Mouse (Mus musculus): Measurements from ENCODE around the gene D430042O09Rik. TPM values are rescaled to one million over a fixed set of nuclear protein-coding genes. Genes with fewer than 3 reads are reported as not detected.

Gene D430042O09Rik
- polyA plus RNA-seq, 1 experiment from 2014 or later = 9.5 TPM

DNA sequence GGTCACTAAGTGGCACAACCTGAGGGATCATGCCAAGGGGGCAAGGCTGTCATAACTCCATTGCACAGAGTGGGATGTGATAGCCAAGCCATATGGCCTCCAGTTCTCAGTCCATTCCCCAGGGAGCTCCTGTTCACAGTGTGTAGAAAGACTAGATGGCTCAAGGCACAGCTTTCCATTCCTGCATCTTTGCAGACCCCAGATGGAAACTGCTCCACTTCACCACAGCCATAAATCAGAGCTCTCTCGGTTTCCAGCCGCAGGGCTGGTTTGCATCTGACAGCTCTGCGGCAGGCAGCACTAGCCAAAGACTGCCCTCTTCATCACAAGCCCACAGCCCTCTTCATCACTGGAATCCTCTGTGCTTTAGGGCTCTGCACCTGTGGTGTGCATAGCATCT, 108.0 kb downstream of the D430042O09Rik start:
- no peaks in the 10 kb centered on the region for H3K9me3 ChIP-seq (ENCODE audit: control insufficient read depth, low read length)
- no peak overlapping the region for H3K9ac ChIP-seq (replicated peaks; ENCODE audit: low read depth, low read length)
- peaks cover 10% of the 10 kb centered on the region for H3K36me3 ChIP-seq (ENCODE audit: control insufficient read depth, insufficient read depth)
- no peak overlapping the region for H3K4me3 ChIP-seq (replicated peaks; ENCODE audit: low read length)
- no peaks in the 10 kb centered on the region for H3K4me1 ChIP-seq (replicated peaks; ENCODE audit: control insufficient read depth, insufficient read depth, low read length)
- no peaks in the 10 kb centered on the region for H3K27me3 ChIP-seq (replicated peaks; ENCODE audit: control insufficient read depth, insufficient read depth, low read length)
- H3K4me2 ChIP-seq (ENCODE audit: low read length) = no peak overlapping the region
- no peak for ATAC-seq
- no peak overlapping the region for H3K27ac ChIP-seq (ENCODE audit: low read length)
- 71% methylated on average over 3 of the region's 3 CpGs for WGBS

GRCm38 (mm10) chr7:125818301-125818712, 110.6 kb downstream of the D430042O09Rik start:
- Histone ChIP-seq H3K4me1 (replicated peaks; ENCODE audit: control insufficient read depth, insufficient read depth, low read length) (no peaks in the 10 kb centered on the region), H3K27ac (ENCODE audit: low read length) (no peak overlapping the region), H3K9ac (replicated peaks; ENCODE audit: low read depth, low read length) (no peak overlapping the region), H3K4me2 (ENCODE audit: low read length) (no peak overlapping the region), H3K27me3 (replicated peaks; ENCODE audit: control insufficient read depth, insufficient read depth, low read length) (no peaks in the 10 kb centered on the region), H3K36me3 (ENCODE audit: control insufficient read depth, insufficient read depth) (peaks cover 6% of the 10 kb centered on the region; the same call in 1 of the 2 replicates), H3K9me3 (ENCODE audit: control insufficient read depth, low read length) (no peaks in the 10 kb centered on the region), H3K4me3 (replicated peaks; ENCODE audit: low read length) (no peak overlapping the region)
- WGBS = 28% methylated on average over 9 of the region's 9 CpGs
- ATAC-seq = no peak

DNA sequence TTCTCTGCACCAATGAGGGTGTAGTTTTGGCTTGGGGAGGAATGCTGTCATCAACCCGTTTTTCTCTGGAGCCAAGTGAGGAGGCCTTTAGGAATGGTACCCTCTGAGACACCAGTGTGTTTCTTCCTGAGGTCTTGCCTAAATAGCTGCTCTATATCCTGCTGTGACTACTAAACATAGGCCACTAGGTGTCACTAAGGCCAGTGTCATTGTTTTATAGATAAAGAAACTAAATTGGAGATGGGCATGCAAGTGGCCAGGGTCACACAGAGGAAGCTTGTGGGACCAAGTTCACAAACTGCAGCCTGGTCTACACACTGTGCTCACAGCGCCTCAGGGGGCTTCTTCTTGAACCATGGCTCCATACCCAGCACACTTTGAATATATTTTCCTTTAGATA, 112.5 kb downstream of the D430042O09Rik start:
- Histone ChIP-seq H3K4me2 (ENCODE audit: low read length) (no peak overlapping the region), H3K4me3 (replicated peaks; ENCODE audit: low read length) (no peak overlapping the region), H3K36me3 (ENCODE audit: control insufficient read depth, insufficient read depth) (no peaks in the 10 kb centered on the region; the same call in 1 of the 2 replicates), H3K4me1 (replicated peaks; ENCODE audit: control insufficient read depth, insufficient read depth, low read length) (no peaks in the 10 kb centered on the region), H3K27ac (ENCODE audit: low read length) (no peak overlapping the region), H3K9ac (replicated peaks; ENCODE audit: low read depth, low read length) (no peak overlapping the region), H3K27me3 (replicated peaks; ENCODE audit: control insufficient read depth, insufficient read depth, low read length) (no peaks in the 10 kb centered on the region), H3K9me3 (ENCODE audit: control insufficient read depth, low read length) (no peaks in the 10 kb centered on the region)
- WGBS = 81% methylated on average over 2 of the region's 2 CpGs
- ATAC-seq = no peak

GRCm38 (mm10) chr7:125826425-125826824, 118.7 kb downstream of the D430042O09Rik start:
- Histone ChIP-seq H3K4me2 (ENCODE audit: low read length) (no peak overlapping the region), H3K9ac (replicated peaks; ENCODE audit: low read depth, low read length) (no peak overlapping the region), H3K36me3 (ENCODE audit: control insufficient read depth, insufficient read depth) (no peaks in the 10 kb centered on the region), H3K4me1 (replicated peaks; ENCODE audit: control insufficient read depth, insufficient read depth, low read length) (peaks cover 31% of the 10 kb centered on the region), H3K4me3 (replicated peaks; ENCODE audit: low read length) (no peak overlapping the region), H3K9me3 (ENCODE audit: control insufficient read depth, low read length) (no peaks in the 10 kb centered on the region), H3K27ac (ENCODE audit: low read length) (no peak overlapping the region), H3K27me3 (replicated peaks; ENCODE audit: control insufficient read depth, insufficient read depth, low read length) (no peaks in the 10 kb centered on the region)
- WGBS = 52% methylated on average over 2 of the region's 2 CpGs
- ATAC-seq = no peak

DNA sequence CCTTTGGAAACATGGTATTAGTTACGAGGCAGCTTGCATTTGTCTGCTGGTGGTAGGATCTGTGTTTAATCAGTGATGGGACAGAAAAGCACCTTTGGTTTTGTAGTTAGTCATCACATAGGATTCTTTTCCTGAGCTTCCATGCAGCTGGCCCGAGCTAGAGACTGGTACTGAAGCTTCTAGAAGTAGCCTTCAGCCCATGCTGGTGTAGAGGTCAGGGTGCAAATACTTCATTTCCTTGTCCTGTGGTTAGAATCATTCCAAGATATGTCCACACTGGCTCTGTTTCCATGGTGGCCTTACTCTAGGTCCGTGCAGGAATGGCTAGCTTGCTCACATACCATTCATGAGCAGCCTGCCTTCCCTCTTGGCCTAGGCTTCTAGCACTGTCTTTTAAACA, 119.2 kb downstream of the D430042O09Rik start:
- Histone ChIP-seq H3K4me2 (ENCODE audit: low read length) (no peak overlapping the region), H3K9ac (replicated peaks; ENCODE audit: low read depth, low read length) (no peak overlapping the region), H3K4me1 (replicated peaks; ENCODE audit: control insufficient read depth, insufficient read depth, low read length) (peaks cover 31% of the 10 kb centered on the region), H3K4me3 (replicated peaks; ENCODE audit: low read length) (no peak overlapping the region), H3K27ac (ENCODE audit: low read length) (no peak overlapping the region), H3K27me3 (replicated peaks; ENCODE audit: control insufficient read depth, insufficient read depth, low read length) (no peaks in the 10 kb centered on the region), H3K9me3 (ENCODE audit: control insufficient read depth, low read length) (no peaks in the 10 kb centered on the region), H3K36me3 (ENCODE audit: control insufficient read depth, insufficient read depth) (no peaks in the 10 kb centered on the region)
- ATAC-seq = no peak
- WGBS = 78% methylated on average over 3 of the region's 3 CpGs

DNA sequence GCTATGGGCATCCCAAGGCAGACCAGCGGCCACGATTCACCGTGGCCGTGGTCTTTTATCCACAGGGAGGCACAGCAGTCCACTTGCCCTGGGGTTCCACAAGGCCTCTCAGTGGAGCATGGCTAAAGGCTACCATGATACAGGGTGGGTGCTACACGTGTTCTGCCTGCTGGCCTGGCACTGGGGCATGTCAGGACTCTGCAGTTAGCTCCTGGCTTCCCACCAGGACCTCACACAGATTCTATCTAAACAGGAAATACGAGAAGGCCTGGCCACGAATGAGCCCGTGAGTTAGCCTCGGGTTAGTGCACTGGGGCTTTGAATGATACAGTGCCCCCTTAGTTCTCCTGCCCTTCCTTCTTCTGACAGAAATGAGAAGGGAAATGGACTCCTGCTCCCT, 119.7 kb downstream of the D430042O09Rik start:
- H3K9me3 ChIP-seq (ENCODE audit: control insufficient read depth, low read length) = no peaks in the 10 kb centered on the region
- 58% methylated on average over 9 of the region's 9 CpGs for WGBS
- no peak overlapping the region for H3K4me2 ChIP-seq (ENCODE audit: low read length)
- no peak for ATAC-seq
- H3K27ac ChIP-seq (ENCODE audit: low read length) = no peak overlapping the region
- H3K4me3 ChIP-seq (replicated peaks; ENCODE audit: low read length) = no peak overlapping the region
- no peaks in the 10 kb centered on the region for H3K36me3 ChIP-seq (ENCODE audit: control insufficient read depth, insufficient read depth)
- no peak overlapping the region for H3K9ac ChIP-seq (replicated peaks; ENCODE audit: low read depth, low read length)
- H3K27me3 ChIP-seq (replicated peaks; ENCODE audit: control insufficient read depth, insufficient read depth, low read length) = no peaks in the 10 kb centered on the region
- H3K4me1 ChIP-seq (replicated peaks; ENCODE audit: control insufficient read depth, insufficient read depth, low read length) = peaks cover 31% of the 10 kb centered on the region

DNA sequence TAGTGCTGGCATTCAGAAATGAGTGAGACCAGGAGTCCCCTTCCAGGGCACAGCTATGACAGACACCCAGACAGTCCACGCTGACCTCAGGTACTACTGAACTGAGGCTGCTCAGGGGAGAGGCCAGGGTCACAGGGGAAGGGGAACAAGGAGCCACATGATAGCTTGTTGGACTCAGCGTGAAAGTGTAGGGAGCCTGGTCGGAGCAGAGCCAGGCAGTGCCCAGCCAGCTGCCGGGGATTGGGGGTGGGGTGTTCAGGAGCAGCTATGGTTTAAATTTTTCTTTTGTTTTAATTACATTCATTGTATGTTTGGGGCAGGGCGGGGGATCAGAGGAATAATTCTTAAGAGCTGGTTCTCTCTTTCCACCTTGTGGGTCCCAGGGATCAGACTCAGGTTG, 120.9 kb downstream of the D430042O09Rik start:
- peak; percentile 35; the same call in 1 of the 2 replicates for ATAC-seq
- H3K36me3 ChIP-seq (ENCODE audit: control insufficient read depth, insufficient read depth) = no peaks in the 10 kb centered on the region
- no peak overlapping the region for H3K9ac ChIP-seq (replicated peaks; ENCODE audit: low read depth, low read length)
- peaks cover 31% of the 10 kb centered on the region for H3K4me1 ChIP-seq (replicated peaks; ENCODE audit: control insufficient read depth, insufficient read depth, low read length)
- peak overlapping the region; percentile 46 for H3K27ac ChIP-seq (ENCODE audit: low read length)
- WGBS = 47% methylated on average over 5 of the region's 5 CpGs
- no peak overlapping the region for H3K4me2 ChIP-seq (ENCODE audit: low read length)
- no peaks in the 10 kb centered on the region for H3K9me3 ChIP-seq (ENCODE audit: control insufficient read depth, low read length)
- no peaks in the 10 kb centered on the region for H3K27me3 ChIP-seq (replicated peaks; ENCODE audit: control insufficient read depth, insufficient read depth, low read length)
- no peak overlapping the region for H3K4me3 ChIP-seq (replicated peaks; ENCODE audit: low read length)

GRCm38 (mm10) chr7:125829121-125829666, 121.5 kb downstream of the D430042O09Rik start:
- Histone ChIP-seq H3K36me3 (ENCODE audit: control insufficient read depth, insufficient read depth) (no peaks in the 10 kb centered on the region), H3K9ac (replicated peaks; ENCODE audit: low read depth, low read length) (no peak overlapping the region), H3K9me3 (ENCODE audit: control insufficient read depth, low read length) (no peaks in the 10 kb centered on the region), H3K27ac (ENCODE audit: low read length) (peak overlapping the region; percentile 46), H3K4me3 (replicated peaks; ENCODE audit: low read length) (no peak overlapping the region), H3K4me1 (replicated peaks; ENCODE audit: control insufficient read depth, insufficient read depth, low read length) (peaks cover 31% of the 10 kb centered on the region), H3K27me3 (replicated peaks; ENCODE audit: control insufficient read depth, insufficient read depth, low read length) (no peaks in the 10 kb centered on the region), H3K4me2 (ENCODE audit: low read length) (no peak overlapping the region)
- ATAC-seq = peak; percentile 89
- WGBS = 13% methylated on average over 3 of the region's 3 CpGs

GRCm38 (mm10) chr7:125832767-125833166, 125.1 kb downstream of the D430042O09Rik start:
- WGBS = 57% methylated on average over 1 of the region's 1 CpGs
- no peak overlapping the region for H3K4me3 ChIP-seq (replicated peaks; ENCODE audit: low read length)

GRCm38 (mm10) chr7:125833471-125833870, 125.8 kb downstream of the D430042O09Rik start:
- 70% methylated on average over 2 of the region's 2 CpGs for WGBS
- no peak for ATAC-seq

More at GRCm38 (mm10) chr7:125832767-125833166, 125.1 kb downstream of the D430042O09Rik start:
- ATAC-seq = no peak
- H3K4me2 ChIP-seq (ENCODE audit: low read length) = no peak overlapping the region
- no peaks in the 10 kb centered on the region for H3K9me3 ChIP-seq (ENCODE audit: control insufficient read depth, low read length)
- no peak overlapping the region for H3K9ac ChIP-seq (replicated peaks; ENCODE audit: low read depth, low read length)
- no peaks in the 10 kb centered on the region for H3K27me3 ChIP-seq (replicated peaks; ENCODE audit: control insufficient read depth, insufficient read depth, low read length)
- no peaks in the 10 kb centered on the region for H3K36me3 ChIP-seq (ENCODE audit: control insufficient read depth, insufficient read depth)
- no peak overlapping the region for H3K27ac ChIP-seq (ENCODE audit: low read length)
- H3K4me1 ChIP-seq (replicated peaks; ENCODE audit: control insufficient read depth, insufficient read depth, low read length) = peaks cover 24% of the 10 kb centered on the region

More at GRCm38 (mm10) chr7:125833471-125833870, 125.8 kb downstream of the D430042O09Rik start:
- no peaks in the 10 kb centered on the region for H3K36me3 ChIP-seq (ENCODE audit: control insufficient read depth, insufficient read depth)
- H3K9me3 ChIP-seq (ENCODE audit: control insufficient read depth, low read length) = no peaks in the 10 kb centered on the region
- peaks cover 24% of the 10 kb centered on the region for H3K4me1 ChIP-seq (replicated peaks; ENCODE audit: control insufficient read depth, insufficient read depth, low read length)
- H3K27me3 ChIP-seq (replicated peaks; ENCODE audit: control insufficient read depth, insufficient read depth, low read length) = no peaks in the 10 kb centered on the region
- no peak overlapping the region for H3K4me3 ChIP-seq (replicated peaks; ENCODE audit: low read length)
- no peak overlapping the region for H3K4me2 ChIP-seq (ENCODE audit: low read length)
- H3K27ac ChIP-seq (ENCODE audit: low read length) = no peak overlapping the region
- no peak overlapping the region for H3K9ac ChIP-seq (replicated peaks; ENCODE audit: low read depth, low read length)

All from forebrain, embryonic 16.5 days (tissue).